Mouse (Mus musculus) stomach, postnatal 0 days (tissue): Measurements from ENCODE around the gene Hsfy2. TPM values are rescaled to one million over a fixed set of nuclear protein-coding genes. Genes with fewer than 3 reads are reported as not detected.

ENCODE experiments used
- ATAC-seq: fragments of 200-750 bp; cut with Nextera tagmentation; 2 replicates; pipeline ENCODE4 v1.8.0; 2017; ENCODE audit not compliant: low FRiP score, low TSS enrichment
- DNase-seq: peaks from one replicate; pipeline ENCODE4 v3.0.0-alpha.2; 2016; ENCODE audit warnings: low spot score
- H3K27ac ChIP-seq: fragments of 300-500 bp; sonication (generic); replicated peaks from 2 replicates; pipeline ENCODE4 v1.5.1; 2014; ENCODE audit warnings: mild to moderate bottlenecking, control low read depth
- H3K27me3 ChIP-seq: fragments of 300-500 bp; sonication (generic); 2 replicates; pipeline ENCODE4 v1.6.1; 2014; ENCODE audit warnings: low read length; ENCODE audit not compliant: control insufficient read depth, insufficient read depth
- H3K36me3 ChIP-seq: fragments of 300-500 bp; sonication (generic); 2 replicates; pipeline ENCODE4 v1.6.1; 2014; ENCODE audit warnings: low read length, mixed read lengths; ENCODE audit not compliant: control insufficient read depth, insufficient read depth
- H3K4me1 ChIP-seq: fragments of 300-500 bp; sonication (generic); replicated peaks from 2 replicates; pipeline ENCODE4 v1.6.1; 2014; ENCODE audit warnings: antibody characterized with exemption; ENCODE audit not compliant: control insufficient read depth, insufficient read depth
- H3K4me2 ChIP-seq: fragments of 300-500 bp; sonication (generic); replicated peaks from 2 replicates; pipeline ENCODE4 v1.6.1; 2014; ENCODE audit warnings: low read depth, mild to moderate bottlenecking, control low read depth, moderate library complexity
- H3K4me3 ChIP-seq: fragments of 300-500 bp; sonication (generic); 2 replicates; pipeline ENCODE4 v1.5.1; 2014; ENCODE audit warnings: low read depth, low read length, control low read depth
- H3K9ac ChIP-seq: fragments of 300-500 bp; sonication (generic); 2 replicates; pipeline ENCODE4 v1.6.1; 2014; ENCODE audit warnings: mild to moderate bottlenecking, low read length, control low read depth, mixed read lengths
- H3K9me3 ChIP-seq: fragments of 300-500 bp; sonication (generic); 2 replicates; pipeline ENCODE4 v1.6.1; 2016; ENCODE audit warnings: low read length; ENCODE audit not compliant: control insufficient read depth
- CTCF ChIP-seq: IDR thresholded peaks from 2 replicates; pipeline ENCODE4 v1.5.1; 2016; ENCODE audit warnings: antibody characterized with exemption, low read depth, mild to moderate bottlenecking, moderate library complexity
- EP300 ChIP-seq: optimal IDR thresholded peaks from 2 replicates; pipeline ENCODE3; 2016; ENCODE audit warnings: antibody characterized with exemption
- WGBS: fragments of 180-500 bp; shearing (Covaris S2); extraction: QIAGEN DNeasy Blood & Tissue Kit; methylation state at CpG from one replicate; pipeline ENCODE4 v1.1.7; 2014; 5-methylcytosine and 5-hydroxymethylcytosine counted together
- polyA plus RNA-seq: library from polyadenylated mRNA; unstranded; fragments of >200 nt; fragmentation: Nextera tagmentation; extraction: Ambion mirVana; gene quantifications from 2 replicates; pipeline ENCODE4 v1.2.1, GENCODE M21; 2015

Hsfy2 gene
- polyA plus RNA-seq, 1 experiment from 2014 or later: not detected

DNA sequence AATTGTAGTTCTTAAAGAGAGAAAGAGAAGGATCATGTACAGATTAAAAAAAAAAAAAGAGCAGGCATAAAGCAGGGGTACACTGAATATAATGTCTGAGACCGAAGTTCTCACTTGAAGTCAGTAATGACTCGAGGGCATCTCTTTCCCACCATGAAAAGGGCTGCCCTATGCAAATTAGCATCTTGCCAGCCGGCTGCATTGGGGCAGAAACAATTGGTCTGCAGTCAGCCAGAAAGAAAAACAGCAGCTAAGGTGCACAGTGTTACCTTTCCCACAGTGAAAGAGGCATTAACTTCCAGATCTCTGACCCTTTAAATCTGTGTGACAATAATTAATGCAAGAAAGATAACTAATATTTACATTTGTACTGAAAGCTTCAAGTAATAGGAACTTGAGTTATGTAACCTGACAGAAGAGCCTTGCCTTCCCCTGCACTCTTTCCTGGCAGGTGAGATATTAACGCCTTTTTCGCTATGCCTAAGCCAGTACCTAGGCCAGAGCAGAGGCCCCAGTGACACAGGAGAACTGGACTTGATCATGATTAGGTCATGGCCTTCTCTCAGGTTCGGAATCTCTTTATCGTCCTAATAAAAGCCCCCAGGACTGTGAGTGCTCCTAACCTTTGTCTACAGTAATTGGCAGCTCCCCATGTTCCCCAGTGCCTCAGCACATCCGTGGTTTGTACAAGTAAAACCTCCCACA lies 34.2 kb upstream of the Hsfy2 start:
- TF ChIP-seq EP300 (no peak), CTCF (no peak)
- Histone ChIP-seq H3K4me3 (no peak overlapping the region), H3K27me3 (no peaks in the 10 kb centered on the region), H3K36me3 (no peaks in the 10 kb centered on the region), H3K27ac (no peak overlapping the region), H3K4me1 (no peaks in the 10 kb centered on the region), H3K4me2 (no peak overlapping the region), H3K9ac (no peak overlapping the region), H3K9me3 (no peaks in the 10 kb centered on the region)
- ATAC-seq (no peak), DNase-seq (no peak)
- WGBS: 38% methylated on average over 8 of the region's 8 CpGs

GRCm38 (mm10) chr1:56670509-56670908 lies 33.3 kb upstream of the Hsfy2 start:
- H3K4me3 ChIP-seq: no peak overlapping the region
- ATAC-seq (no peak), DNase-seq (no peak)
- TF ChIP-seq CTCF (no peak), EP300 (no peak)
- 77% methylated on average over 5 of the region's 5 CpGs for WGBS
- no peak overlapping the region for H3K9ac ChIP-seq
- no peaks in the 10 kb centered on the region for H3K9me3 ChIP-seq
- H3K36me3 ChIP-seq: no peaks in the 10 kb centered on the region
- H3K4me1 ChIP-seq: no peaks in the 10 kb centered on the region
- no peaks in the 10 kb centered on the region for H3K27me3 ChIP-seq
- H3K27ac ChIP-seq: no peak overlapping the region
- H3K4me2 ChIP-seq: no peak overlapping the region

- no peaks in the 10 kb centered on the region for H3K27me3 ChIP-seq
- WGBS: 73% methylated on average over 3 of the region's 3 CpGs
- TF ChIP-seq EP300: no peak
- no peak for TF ChIP-seq CTCF
- H3K9ac ChIP-seq: no peak overlapping the region
- no peak for DNase-seq
- H3K4me3 ChIP-seq: no peak overlapping the region
- no peaks in the 10 kb centered on the region for H3K9me3 ChIP-seq
- no peak for ATAC-seq
- no peaks in the 10 kb centered on the region for H3K4me1 ChIP-seq
- H3K27ac ChIP-seq: no peak overlapping the region
- no peaks in the 10 kb centered on the region for H3K36me3 ChIP-seq
- H3K4me2 ChIP-seq: no peak overlapping the region
Measured at GRCm38 (mm10) chr1:56664606-56665005, 27.4 kb upstream of the Hsfy2 start.

DNA sequence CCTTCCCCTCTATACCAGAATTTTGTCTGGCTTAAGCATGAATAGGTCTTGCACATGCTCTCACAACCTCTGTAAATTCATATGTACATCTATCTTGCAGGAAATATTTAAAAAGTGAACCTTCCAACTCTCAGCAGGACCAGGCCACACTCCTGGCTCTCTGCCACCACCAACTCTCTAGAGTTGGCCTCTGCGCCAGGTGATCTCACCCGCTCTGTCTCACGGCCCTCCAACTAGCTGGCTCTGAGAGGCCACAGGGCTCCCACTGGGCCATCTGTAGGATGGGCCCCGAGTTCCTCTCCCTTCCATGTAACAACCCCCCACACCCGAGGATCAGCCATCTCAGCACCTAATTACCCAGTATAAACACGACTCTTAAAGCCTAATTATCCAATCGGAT lies 10.4 kb downstream of the Hsfy2 start:
- TF ChIP-seq EP300 (no peak), CTCF (no peak)
- H3K4me1 ChIP-seq: no peaks in the 10 kb centered on the region
- 68% methylated on average over 7 of the region's 7 CpGs for WGBS
- no peak overlapping the region for H3K4me3 ChIP-seq
- H3K9ac ChIP-seq: no peak overlapping the region
- no peak overlapping the region for H3K27ac ChIP-seq
- H3K4me2 ChIP-seq: no peak overlapping the region
- H3K9me3 ChIP-seq: no peaks in the 10 kb centered on the region
- DNase-seq (no peak), ATAC-seq (no peak)
- H3K36me3 ChIP-seq: no peaks in the 10 kb centered on the region
- H3K27me3 ChIP-seq: no peaks in the 10 kb centered on the region

- WGBS: 87% methylated on average over 3 of the region's 3 CpGs
- no peak for ATAC-seq
- H3K4me3 ChIP-seq: no peak overlapping the region
- no peak for DNase-seq
- no peaks in the 10 kb centered on the region for H3K4me1 ChIP-seq
- no peak overlapping the region for H3K4me2 ChIP-seq
- no peak overlapping the region for H3K27ac ChIP-seq
- H3K27me3 ChIP-seq: no peaks in the 10 kb centered on the region
- H3K9ac ChIP-seq: no peak overlapping the region
- H3K9me3 ChIP-seq: no peaks in the 10 kb centered on the region
- no peaks in the 10 kb centered on the region for H3K36me3 ChIP-seq
- TF ChIP-seq EP300 (no peak), CTCF (no peak)
Measured at GRCm38 (mm10) chr1:56624304-56624703, 12.9 kb downstream of the Hsfy2 start.

DNA sequence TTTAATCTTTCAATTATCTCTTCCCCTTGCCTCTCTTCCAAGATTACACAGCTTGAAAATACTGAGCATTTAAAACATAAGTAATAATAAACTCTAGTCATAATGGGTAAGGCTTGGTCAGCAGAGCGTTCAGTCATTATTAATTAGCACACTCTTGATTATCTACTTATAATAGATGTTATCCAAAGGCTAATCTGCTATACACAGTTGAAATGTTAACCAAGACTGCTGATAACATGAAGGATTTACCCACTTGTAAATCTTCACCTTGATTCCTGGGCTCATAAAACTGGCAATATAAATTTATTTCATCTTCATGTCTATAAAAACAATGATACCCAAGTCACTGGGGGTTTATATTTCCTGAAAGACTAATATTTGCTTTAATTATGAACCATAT lies 24.9 kb downstream of the Hsfy2 start:
- DNase-seq (no peak), ATAC-seq (no peak)
- TF ChIP-seq EP300 (no peak), CTCF (no peak)
- Histone ChIP-seq H3K4me2 (no peak overlapping the region), H3K9ac (no peak overlapping the region), H3K27me3 (no peaks in the 10 kb centered on the region), H3K27ac (no peak overlapping the region), H3K36me3 (no peaks in the 10 kb centered on the region), H3K9me3 (no peaks in the 10 kb centered on the region), H3K4me3 (no peak overlapping the region), H3K4me1 (no peaks in the 10 kb centered on the region)
- WGBS: 72% methylated on average over 1 of the region's 1 CpGs
